Mouse (Mus musculus) retina, adult 2 months (tissue): ENCODE measurements at regions not wholly inside any gene's neighbourhood (a gene's known extent, or its start where the extent isn't known, plus 50 kb on each side); places are given as distances from the start of the nearest gene placed in this dataset.

Source experiments
- DNase-seq: peaks from one replicate; pipeline ENCODE4 v3.0.0-alpha.2; 2012; ENCODE audit warnings: low read depth, low spot score

GRCm38 (mm10) chr8:82265745-82266144 lies 137.3 kb downstream of the Il15 start:
- no peak for DNase-seq

GRCm38 (mm10) chr8:82262196-82262595 lies 140.8 kb downstream of the Il15 start:
- DNase-seq, result peak; percentile 20

GRCm38 (mm10) chr8:82260613-82261012 lies 142.4 kb downstream of the Il15 start:
- DNase-seq, result no peak

- no peak for DNase-seq
These were observed 147.2 kb downstream of the Il15 start for GRCm38 (mm10) chr8:82255815-82256214.

DNA sequence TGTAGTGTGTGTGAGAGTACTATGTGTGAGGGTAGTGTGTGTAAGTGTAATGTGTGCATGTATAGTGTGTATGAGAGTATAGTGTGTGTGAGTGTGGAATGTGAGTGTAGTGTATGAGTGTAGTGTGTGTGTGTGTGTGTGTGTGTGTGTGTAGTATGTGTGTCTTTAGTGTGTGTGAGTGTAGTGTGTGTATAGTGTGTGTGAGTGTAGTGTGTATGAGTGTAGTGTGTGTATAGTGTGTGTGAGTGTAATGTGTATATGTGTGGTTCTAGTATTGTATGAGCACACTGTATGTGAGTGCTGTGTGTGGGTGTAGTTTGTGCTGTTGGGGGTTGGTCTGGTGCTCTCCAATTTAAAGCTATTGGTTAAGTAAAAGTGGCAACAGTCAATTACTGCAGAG lies 150.6 kb downstream of the Il15 start:
- no peak for DNase-seq

GRCm38 (mm10) chr8:82249841-82250577 lies 153.0 kb downstream of the Il15 start:
- DNase-seq, result no peak

- DNase-seq, result no peak
These were observed 158.9 kb downstream of the Il15 start for GRCm38 (mm10) chr8:82244076-82244475.

- no peak for DNase-seq
These were observed 173.1 kb downstream of the Il15 start for GRCm38 (mm10) chr8:82229883-82230282.

DNA sequence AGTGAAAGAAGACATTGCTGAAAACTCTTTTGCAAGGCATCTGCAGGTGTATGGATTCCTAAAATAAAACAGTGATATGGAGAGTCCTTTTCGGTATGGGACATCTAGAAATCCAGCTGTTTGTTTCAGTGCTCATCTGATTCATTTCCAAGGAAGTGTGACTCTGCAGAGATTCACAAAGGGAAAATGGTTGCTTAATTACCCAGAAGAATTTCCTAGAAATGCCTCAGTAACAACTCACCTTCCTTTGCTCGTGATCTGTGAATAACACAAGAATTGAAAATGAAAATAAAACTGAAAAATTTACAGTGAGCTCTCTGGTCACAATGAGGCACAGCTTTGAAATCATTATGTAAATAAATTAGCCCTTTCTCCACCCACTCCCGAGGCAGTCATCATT lies 201.3 kb downstream of the Il15 start:
- no peak for DNase-seq

- DNase-seq, result no peak
These were observed 202.8 kb downstream of the Il15 start for GRCm38 (mm10) chr8:82200176-82200575.

- DNase-seq, result no peak
These were observed 206.5 kb downstream of the Il15 start for GRCm38 (mm10) chr8:82196504-82196903.

DNA sequence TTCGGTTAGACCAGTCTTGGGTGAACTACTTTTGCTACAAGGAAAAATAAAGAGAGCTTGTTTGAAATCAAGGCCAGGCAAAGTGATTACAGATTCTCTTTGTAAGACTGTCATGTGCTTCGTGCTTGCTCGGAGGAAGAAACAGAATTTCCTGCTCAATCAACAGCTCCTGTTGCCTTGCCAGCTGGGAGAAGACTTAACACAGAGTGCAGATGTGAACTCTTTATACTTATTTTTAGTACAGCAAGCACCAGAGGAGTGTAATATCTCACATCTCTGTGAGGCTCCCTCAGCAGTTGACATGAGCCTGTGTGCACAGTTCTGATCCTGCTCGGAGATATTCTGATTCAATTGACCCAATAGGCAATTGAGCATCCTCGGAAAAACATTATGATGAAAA lies 207.9 kb downstream of the Il15 start:
- DNase-seq, result no peak

- no peak for DNase-seq
These were observed 212.0 kb downstream of the Il15 start for GRCm38 (mm10) chr8:82191011-82191410.

DNA sequence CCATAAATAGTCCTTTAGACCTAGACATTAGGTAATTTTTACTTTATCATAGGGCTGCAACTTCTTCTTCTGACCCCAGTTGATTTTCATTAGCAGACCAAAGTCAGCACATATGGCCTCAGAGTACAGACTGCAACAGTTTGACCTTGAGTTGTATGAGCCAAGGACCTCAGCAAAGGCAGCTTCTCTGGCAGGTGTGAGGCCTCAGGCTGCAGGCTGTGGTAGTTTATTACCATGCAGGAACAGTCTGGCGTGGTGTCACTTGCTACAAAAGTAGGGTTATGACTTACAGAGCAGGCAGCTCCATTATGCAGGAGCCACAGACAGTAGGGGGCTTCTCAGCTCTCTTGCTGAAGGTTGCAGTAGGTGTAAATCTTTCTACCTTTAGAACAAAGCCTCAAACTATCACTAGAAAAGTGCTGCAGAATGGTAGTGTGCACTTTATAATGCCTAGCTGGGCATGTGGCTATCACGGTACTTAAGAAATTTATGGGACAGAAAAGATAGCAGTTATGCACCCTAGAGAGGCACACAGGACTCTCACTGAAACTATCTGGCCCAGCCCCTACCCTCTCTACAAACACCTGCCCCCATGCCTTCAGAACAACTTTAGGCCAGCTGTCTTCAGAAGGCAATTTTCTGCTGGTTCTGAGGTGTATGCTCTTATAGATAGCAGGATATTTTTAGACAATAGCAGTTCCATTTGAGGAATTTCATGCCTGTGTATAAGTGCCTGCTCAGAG lies 215.7 kb downstream of the Il15 start:
- DNase-seq, result no peak

DNA sequence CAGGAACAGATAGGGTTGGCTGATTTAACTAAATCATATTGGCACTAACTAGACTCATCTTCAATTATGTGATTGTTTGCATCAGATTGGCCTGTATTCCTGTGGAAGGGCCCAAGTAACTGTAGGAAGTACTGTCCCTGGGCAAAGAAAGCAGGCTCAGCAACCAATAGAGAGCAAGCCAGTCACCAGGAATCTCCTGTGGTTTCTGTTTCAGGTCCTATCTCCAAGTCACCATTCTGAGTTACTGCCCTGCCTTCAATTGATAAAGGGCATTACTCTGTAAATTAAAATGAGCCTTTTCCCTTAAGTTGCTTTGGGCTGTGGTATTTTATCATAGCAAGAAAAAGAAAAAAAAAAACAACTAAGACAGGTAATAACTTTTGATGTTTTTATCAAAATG lies 219.0 kb downstream of the Il15 start:
- no peak for DNase-seq
